Mouse (Mus musculus) heart, postnatal 10 days (tissue): ENCODE measurements around the gene Ecpas. TPM values are rescaled to one million over a fixed set of nuclear protein-coding genes. Genes with fewer than 3 reads are reported as not detected.

Experiments
- DNase-seq, 2 experiments: peaks; one replicate each; pipeline ENCODE4 v3.0.0; 2021
- intact Hi-C: fragments of 180-260 bp; cut with DNase I; formaldehyde crosslinking; loops from one replicate; pipeline ENCODE4 v1.15.1; 2025
- total RNA-seq, 2 experiments: library from RNA; stranded (reverse); gene quantifications; 2 replicates each; pipeline ENCODE4 v1.2.3; 2021

Gene Ecpas
- total RNA-seq, 2 experiments from 2014 or later, result 153 to 156 TPM

DNA sequence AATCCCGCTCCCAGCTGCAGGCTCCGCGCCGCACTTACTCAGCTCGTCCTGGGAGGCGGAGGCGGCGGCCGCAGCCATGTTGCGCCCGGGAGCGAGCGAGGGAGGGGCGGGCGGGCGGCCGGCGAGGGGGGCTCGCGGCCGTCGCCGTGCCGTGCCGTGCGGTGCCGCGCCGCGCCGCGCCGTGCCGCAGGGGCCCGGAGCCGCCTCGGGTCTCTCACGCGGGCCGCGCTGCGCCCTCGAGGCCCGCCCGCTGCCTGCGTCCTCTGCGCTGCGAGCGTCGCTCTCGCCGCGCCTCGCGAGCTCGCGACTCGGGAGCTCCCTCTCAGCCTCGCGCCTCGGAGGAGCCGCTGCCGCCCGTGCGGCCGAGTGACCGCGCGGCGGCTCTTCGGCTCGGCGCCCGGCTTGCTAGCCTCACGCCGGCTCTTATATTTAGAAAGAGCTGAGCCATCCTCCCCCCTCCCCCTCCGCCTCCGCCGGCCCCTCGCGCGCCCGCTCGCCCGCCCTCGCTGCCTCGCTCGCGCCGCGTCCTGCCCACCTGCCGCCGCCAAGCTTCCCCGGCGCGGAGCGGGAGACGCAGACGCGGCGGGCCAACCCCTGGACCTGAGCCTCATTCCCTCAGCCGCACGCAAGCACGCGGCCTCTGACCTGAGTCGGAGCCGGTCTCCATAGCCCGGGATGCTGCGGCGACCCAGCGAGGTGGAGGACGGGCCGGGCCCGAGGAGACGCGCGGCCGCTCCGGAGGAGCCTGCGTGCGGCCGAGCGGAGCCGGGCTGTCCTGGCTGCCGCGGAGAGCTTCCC lies 519 bp downstream of the Ecpas start:
- intact Hi-C loops, result no loop called here
- DNase-seq, result peak; percentile 81 to 86

DNA sequence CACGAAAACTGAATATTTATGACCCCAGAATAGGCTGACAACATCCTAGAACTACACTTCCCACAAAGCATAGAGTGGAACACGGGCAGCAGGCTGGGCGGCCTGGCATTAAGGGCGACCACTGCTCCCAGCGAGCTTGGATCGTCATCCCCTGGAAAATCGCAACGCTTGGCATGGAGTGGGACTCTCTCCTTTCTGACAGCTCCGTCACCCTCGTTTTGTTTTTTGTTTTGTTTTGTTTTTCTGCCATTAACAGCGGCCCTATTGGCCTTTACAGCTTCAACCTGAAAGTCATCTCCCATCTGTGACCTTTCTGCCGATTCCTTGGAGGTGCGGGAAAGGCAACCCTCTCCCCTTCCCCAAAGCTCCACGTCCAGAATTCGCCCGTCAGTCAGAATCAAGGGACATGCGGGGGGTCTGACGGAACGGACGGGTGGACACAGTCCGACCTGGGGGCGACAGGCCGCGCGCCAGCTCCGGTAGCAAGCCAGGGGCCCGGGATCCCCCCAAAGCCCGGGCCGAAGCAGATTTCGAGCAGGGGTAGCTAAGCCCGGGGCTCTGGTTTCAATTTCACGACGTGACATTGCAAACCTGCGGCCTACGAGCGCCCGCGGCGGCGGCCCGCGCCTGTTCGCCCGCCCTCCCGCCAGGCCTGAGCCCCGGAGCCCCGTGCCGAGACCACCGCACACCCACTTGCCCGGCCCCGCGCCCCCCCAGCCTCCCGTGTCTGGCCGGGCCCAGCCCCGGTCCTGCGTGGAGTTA lies 1.3 kb downstream of the Ecpas start:
- intact Hi-C loops, result no loop called here
- DNase-seq, result peak; percentile 75

DNA sequence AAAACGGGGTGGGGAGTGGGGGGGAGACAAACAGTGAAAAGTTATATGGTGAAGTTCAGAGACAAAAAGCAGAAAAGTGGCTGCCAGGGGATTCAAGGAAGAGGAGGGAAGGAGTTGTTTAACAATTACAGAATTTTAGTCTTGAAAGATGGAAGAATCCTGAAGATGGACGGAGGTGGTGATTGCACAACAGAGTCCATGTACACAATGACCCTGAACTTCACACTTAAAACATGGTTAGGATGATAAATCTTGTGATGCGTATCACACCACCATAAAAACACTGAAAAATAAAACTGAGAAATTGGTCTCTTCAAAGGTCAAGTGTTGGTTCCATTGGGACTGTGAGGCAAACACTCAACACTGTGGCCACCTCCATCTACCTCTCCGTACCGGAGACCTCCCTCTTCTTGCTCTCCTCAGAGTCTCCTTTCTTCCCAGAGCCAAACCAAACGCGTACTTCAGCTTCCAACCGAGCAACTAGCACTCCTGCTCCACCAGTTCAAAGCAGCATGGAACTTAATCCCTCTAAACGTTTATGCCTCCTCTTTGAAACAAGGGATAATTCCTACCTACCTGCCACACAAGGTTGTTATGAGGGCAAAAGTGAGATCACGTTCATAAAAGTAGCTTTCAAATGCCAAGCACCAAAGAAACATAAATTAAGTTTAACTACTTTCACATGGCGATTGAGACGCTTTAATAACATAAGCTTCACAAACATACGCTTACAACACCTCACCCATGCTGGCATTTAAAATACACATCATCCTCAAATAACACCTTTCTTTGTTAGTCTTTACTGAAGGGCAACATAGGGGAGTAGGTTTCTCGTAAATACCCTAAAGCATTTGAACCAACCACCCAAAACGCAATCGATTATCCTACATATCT lies 2.1 kb downstream of the Ecpas start:
- DNase-seq, result no peak
- intact Hi-C loops, result loop anchor here (1.0 kb wide), 1 partner anchor 13 kb away; no protein-coding TSS in a partner anchor

DNA sequence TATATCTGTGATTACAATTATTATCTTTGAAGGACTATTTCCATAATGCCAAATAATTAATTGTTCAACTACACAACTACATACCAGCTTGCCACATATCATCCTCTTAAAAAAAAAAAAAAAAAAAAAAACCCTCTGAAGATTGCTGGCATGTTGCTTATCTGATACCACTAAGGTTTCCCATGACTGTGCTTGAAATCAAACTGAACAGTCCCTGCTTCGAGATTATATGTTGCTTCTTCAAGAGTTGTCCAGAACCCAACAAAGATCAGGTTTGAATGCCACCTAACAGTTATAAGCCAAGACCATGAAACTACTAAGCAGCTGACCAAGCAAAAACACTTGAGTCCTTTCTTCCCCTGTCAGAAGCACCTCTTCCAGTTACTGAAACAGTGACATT lies 5.1 kb downstream of the Ecpas start:
- DNase-seq, result no peak
- intact Hi-C loops, result no loop called here

DNA sequence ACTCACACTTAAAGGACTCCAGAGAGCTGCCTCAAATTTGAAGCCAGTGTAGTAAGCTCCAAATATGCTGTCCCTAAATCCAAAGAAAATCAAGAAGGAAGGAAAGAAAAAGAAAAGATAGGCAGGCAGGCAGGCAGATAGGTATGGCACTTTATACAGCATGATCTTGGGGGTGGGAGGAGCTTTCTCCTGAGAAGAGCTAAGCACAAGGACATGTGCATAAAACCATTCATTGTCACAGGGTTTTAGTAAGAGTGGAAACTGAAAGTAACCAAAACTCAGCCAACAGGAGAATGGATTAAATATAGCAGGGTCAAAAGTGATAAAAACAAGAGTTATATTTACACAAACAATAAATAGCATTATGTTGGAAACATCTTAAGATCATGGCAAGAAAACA lies 14.2 kb downstream of the Ecpas start:
- intact Hi-C loops, result no loop called here
- DNase-seq, result no peak

DNA sequence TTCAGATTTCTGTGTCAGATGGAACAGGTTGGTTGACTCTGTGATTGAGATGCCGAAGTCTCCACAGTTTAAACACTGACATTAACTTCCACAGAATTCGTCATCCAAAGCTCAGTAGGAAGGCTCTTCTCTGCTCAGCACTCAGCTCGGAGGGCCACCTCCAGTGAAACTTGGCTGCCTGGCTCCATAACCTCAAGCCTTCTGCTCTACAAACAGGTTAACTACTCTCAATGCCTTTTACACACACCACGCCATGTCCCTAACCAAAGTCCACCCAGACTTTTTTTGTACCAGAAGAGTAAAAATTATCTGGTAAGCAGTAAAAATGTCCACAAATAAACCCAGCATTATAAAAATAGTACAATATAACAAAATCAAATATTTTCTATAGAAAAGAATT lies 15.1 kb downstream of the Ecpas start:
- intact Hi-C loops, result loop anchor here (1.0 kb wide), 1 partner anchor 13 kb away; no protein-coding TSS in a partner anchor
- no peak for DNase-seq

DNA sequence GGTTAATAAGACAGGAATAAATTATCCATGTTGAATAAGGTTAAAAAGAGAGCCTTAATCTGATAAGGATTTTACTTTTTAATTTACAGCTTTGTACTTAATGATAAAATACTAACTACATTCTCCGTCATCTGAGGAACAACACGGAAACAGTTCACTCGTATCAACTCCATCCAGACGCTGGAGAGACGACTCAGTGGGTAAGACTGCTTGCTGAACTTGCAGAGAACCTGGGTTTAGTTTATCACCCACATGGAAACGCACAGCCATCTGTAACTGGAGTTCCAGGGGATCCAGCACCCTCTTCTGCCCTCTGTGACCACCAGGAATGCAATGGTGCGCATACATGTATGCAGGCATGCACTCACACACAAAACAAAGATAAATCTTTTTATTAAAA lies 18.1 kb downstream of the Ecpas start:
- intact Hi-C loops, result no loop called here
- no peak for DNase-seq

DNA sequence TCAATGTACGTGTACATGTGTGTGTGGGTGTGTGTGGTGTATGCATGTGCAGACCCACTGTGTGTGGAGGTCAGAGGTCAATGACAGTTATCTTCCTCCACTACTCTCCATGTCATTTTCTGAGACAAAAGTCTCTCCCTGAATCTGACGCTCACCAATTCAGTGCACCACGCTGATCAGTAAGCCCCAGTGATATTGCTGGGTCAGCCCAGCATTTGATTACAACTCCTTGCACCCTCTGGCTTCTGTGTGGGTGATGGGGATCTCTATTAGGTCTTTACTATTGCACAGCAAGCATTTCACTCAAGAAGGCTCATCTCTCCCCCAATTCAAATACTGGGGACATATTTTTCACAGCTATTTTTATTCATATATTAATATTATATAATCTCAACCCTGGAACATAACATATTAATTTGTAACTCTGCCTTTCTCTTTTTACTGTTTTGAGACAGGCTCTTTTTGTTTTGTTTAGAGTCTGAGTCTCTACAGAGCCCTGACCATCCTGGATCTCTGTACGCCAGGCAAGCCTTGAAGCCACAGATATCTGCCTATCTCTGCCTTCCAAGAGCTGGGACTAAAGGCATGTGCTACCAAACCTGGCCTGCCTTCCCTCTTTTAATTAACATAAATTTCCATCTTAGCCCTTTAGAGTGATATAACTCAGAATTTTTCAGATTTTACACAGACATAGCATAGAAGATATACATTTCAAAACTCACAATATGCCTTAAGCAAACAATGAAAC lies 22.3 kb downstream of the Ecpas start:
- DNase-seq, result no peak
- intact Hi-C loops, result no loop called here

DNA sequence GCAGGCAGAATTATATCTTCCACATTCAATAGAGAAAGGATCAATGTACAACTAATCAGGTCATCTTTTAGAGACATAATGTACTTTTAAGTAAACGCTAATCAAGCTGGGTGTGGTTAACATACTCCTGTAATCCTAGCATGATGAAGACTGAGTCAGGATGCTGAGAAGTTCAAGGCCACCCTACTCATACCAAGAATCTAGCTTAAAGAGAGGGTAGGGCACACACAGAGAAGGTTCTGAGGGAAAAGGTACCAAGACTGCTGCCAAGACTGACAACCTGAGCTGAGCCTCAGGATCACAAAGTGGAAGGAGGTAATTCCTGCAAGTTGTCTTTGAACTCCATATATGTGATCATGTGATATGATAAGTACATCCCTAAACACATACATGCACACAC lies 24.0 kb downstream of the Ecpas start:
- intact Hi-C loops, result no loop called here
- no peak for DNase-seq

DNA sequence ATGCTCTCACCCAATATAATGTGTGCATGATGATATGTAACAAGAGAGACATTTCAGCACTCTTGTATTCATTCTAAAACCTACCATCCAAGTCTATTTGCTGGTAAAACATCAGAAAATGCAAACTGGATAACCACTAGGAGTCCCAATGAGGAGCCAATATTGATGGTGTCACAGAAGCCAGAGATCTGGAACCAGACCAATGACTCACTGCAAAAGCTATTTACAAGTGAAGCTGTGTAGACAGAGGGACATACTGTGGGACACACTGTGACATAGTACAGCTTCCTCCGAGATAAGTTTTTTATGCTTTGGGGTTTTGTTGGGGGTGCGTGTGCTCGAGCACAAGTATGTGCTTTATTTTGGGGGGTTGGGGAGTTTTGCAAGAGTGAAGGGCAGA lies 24.9 kb downstream of the Ecpas start:
- DNase-seq, result peak; percentile 21 to 25

DNA sequence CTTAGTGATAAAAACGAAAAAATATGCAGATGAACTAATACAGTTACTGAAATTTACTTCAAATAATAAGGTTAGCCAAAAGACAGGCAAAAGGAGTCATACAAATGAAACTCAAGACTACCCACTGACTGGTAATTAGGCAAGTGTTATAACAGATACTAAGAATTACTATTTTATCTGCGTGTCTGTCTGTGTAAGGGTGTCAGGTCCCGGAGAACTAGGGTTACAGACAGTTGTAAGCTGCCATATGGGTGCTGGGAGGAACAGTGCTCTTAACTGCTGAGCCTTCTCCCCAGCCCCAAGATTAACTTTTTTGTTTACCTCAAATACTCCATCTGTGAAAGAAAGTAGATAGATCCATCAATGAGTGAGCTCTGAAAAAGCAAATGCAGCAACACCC lies 25.8 kb downstream of the Ecpas start:
- intact Hi-C loops, result no loop called here
- DNase-seq, result no peak

More for the DNA sequence above, 24.9 kb downstream of the Ecpas start:
- intact Hi-C loops, result no loop called here

DNA sequence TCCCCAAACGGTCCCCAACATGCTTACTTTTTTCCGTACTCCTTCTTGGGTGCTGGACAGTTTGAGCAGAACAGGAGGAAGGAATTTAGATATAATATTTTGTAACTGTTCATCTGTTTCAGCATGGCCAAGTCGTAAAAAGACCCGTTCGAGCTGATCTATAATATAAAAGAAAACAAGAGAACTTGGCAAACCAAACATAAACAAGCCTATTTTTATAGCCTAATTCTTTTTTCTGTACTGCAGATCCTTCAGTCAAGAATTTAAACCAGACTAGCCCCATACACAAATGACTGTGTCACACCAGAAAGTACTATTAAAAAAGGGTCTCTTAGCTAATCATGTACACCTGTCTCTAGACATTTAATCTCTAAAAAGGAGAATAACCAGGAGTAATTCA lies 27.2 kb downstream of the Ecpas start:
- DNase-seq, result no peak
- intact Hi-C loops, result no loop called here

DNA sequence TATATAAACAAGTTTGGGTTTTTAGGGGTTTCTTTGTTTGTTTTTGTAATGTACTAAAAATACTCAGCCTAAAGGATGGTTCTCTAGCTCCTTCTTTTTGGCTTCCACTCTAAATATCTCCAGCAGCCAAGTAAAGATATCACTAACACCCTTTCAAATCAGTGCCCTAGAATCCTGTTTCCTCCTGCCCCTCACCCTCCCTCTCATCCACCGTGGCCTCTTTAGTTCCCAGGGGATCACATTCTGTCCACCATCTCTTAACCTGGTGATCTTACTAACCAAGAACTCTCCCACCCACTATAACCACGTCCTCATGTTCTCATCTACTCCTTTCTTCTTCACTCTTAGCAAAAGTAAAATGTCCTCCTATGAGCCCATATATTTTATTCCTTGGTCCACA lies 28.7 kb downstream of the Ecpas start:
- intact Hi-C loops, result no loop called here
- DNase-seq, result no peak

DNA sequence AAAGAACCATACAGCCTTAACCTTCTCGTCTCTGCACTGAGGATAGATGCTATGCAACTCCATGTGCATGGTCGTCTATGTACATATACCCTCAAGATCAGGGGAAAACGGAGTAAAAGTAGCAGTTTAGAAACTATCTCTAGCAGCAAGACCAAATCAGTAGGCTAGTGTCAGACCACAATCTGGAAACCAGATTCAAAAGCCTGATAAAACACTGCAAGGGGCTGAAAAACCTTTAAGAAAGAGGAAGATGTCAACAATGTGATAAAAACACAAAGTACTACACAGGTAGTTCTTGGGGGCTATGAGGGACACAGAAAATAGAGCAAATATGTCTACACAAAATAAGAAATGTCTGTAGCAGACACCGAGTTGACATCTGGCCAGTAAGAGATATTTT lies 38.2 kb downstream of the Ecpas start:
- intact Hi-C loops, result no loop called here
- DNase-seq, result no peak

DNA sequence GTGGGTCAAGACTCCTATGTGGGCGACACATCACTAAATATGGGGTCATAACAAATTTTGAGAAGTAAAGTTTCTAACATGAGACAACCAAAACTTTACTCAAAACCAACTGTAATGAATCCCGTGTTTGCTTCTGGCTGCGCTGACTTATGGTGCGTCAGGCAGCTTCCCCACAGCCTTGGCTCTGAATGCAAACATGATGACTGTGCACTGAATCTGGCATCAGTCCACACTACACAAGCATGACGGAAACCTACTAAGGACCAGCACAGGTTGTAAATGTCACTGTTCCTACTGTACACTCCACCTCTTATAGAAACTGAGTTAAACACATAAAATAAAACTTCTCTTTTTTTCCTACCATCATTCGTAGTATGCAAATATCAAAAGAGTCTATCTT lies 45.3 kb downstream of the Ecpas start:
- DNase-seq, result peak; percentile 35 to 58
- intact Hi-C loops, result no loop called here

DNA sequence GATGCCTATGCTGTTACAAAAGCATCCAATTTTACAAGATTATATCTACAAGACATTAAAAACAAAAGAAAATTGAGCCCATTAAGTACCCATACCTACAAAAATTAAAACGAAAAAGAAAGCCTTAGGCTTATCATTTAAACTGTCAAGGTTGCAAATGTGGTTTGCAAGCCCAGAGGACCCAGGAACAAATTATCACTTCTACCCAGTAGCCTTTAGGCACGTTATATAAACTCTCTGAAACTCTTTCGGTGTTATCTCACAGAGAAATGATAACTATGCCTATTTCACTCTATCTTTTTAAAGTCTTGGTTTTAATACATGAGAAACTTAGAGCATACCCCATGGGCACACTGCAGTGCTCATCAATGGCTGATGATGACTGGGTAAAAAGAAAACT lies 79.6 kb downstream of the Ecpas start:
- intact Hi-C loops, result no loop called here
- DNase-seq, result no peak

DNA sequence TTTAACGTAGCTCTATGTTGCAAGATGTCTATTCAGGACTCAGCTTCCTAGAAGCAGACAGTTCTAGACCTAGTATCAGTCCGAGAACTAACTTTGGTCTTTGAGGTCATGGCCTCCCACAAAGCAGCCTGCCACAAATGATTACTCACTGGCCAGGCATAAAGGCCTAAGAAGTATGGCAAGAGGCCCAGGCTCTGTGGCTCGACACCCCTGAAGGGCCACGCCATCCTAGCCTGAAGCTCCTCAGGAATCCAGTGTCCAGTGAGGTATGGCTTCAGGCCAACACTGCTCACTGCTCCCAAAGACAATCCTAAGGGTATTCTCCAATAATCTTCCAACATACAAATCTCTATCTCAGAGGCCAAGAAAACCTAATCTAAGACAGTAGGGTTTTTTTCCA lies 86.6 kb downstream of the Ecpas start:
- intact Hi-C loops, result no loop called here
- DNase-seq, result peak in 1 of 2 experiments; percentile 10

DNA sequence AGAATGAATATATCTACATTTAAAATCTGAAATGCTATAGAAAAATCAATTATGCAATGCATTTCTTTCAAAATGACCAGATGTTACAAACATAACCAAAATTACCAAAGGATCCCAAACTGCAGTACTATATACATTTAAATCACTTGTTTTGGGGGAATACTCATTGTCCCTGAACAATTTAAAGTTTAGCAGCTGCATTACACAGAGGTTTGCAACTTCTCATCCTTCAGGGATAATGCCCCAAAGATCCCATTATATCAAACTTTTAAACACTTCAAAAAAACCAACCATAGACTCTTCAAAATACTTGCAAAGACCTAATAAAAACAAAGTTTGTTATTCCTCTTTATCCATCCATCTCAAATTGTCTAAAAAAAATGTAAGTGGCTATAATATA lies 124.9 kb downstream of the Ecpas start, which contains the start of gene Olfr267:
TSS of gene Olfr267 (minus strand) at position 101 of the 400 bp plus-strand sequence.
- intact Hi-C loops, result no loop called here
- no peak for DNase-seq

DNA sequence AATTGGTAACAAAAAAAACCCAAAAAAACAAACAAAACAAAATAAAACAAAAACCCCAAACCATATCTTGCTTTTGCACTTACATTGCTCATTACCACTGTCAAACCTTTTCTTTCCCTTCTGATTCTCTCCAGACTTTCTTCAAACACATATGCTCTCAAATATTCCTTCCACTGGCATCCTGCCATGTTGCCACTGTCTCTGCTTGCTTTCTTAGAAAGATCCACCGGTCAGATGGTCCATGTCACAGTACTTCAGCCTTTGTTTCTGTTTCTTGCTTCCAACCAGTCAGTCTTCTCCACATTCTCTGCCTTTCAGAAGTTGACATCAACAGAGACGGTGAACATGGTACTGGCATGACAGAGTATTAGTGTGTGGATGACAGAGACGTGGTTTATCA lies 125.9 kb downstream of the Ecpas start:
- intact Hi-C loops, result no loop called here
- DNase-seq, result no peak

DNA sequence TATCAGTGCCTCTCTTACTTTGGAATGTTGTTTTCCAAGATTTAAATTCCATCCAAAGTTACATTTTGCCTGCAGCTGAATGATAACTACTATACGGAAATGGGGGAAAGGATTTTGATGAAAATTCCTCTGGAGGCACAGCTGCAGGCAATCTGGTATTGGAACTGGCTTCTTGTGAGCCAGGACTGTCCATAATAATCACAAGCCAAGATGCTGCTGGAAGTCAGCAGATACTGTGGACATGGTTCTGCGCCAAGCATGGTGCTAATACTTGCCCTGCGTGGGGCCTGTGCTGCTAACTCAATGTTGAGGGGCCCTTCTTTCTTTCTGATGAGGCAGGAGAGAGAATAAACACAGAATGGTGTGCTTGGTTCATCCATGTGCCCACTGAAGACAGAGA lies 149.1 kb downstream of the Ecpas start:
- intact Hi-C loops, result no loop called here
- peak; percentile 37 to 39 for DNase-seq
